Mouse (Mus musculus) regulatory T cell (primary cell): ENCODE results near the gene Slc26a6.

Source experiments
- in situ Hi-C: fragments of 300-600 bp; cut with MboI, MseI; formaldehyde crosslinking; loops from one replicate; pipeline ENCODE4 v1.15.1; 2025; ENCODE audit warnings: high pct_unique_total_duplicates

Gene Slc26a6

DNA sequence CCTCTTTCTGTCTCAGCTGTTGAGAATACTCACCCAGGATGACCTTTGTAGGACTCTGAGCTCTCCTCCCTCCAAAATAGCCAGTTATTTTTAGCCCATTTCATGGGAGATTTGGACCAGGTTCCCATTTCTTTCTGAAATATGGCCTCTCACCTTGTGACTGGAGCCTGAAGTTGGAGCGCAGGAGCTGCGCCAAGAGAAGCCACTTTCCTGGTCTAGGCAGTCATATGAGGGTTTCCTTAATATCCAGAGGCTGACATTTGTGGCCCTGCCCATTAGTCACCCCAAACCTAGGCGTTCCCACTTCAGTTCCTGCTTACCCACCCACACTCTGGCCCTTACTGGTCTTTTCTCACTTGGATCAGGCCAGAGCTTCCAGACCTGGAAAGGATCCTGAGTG, at the start of gene Slc26a6:
TSS of gene Slc26a6 (plus strand) at position 308 of the 400 bp plus-strand sequence.
- in situ Hi-C loops, result loop anchor here (10.0 kb wide), 1 partner anchor 242 kb away; the partner anchor contains the start of gene Plxnb1

- in situ Hi-C loops, result no loop called here
Measured at GRCm38 (mm10) chr9:108805768-108806167, 47.3 kb upstream of the Slc26a6 start.

DNA sequence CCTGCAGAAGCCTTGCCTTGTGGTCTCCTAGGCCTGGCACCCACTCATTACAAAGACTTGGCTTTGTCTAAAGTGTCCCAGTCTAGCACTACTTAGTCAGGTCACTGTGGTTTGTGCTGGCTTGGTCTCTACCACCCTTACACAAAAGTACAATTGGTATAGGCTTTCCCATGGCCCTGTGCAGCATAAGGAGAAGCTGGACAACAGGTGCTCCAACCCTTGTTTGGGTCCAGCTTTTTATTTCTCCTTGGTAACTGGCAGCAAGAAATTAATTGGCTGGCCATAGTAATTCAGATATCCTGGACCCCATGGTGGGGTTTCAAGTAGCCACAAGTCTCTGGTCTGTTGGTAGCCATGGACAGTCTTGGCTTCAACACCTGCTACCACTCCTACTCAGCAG, 46.7 kb upstream of the Slc26a6 start:
- in situ Hi-C loops, result no loop called here

DNA sequence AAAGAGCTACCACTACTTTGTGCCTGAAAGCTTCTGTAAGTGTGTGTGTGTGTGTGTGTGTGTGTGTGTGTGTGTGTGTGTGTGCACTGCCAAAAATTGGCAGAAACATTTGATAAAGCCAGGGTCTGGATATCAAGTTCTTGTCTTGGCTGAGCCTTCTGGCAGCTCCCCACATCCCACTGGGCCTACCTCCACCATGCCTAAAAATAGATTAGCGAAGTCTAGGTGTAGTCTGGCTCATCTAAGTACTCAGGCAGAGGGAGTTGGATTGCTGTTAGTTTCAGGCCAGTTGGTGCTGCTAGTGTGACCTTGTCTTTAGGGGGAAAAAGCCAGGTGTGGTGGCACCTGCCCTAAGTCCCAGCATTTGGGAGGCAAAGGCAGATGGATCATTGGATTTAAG, 46.3 kb upstream of the Slc26a6 start:
- in situ Hi-C loops, result no loop called here

DNA sequence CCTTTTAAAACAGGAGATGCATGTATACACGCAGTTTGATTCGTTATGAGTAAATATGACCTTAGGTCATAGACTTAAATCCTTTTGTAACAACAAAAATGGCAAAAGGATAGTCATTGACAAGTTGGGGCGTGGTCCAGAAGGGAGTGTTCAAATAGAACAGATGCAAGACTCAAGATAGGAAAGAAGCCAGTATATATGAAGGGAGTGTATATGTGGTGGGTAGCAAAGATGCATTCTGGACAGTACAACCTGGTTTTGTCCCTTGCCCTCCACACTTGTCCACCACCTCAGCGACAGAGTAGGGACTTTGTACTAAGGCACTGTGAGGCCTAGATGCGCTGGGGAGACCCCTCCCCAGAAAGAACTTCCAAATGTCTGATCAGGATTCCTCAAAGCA, 45.4 kb upstream of the Slc26a6 start:
- in situ Hi-C loops, result no loop called here

GRCm38 (mm10) chr9:108808163-108808665, 44.9 kb upstream of the Slc26a6 start, which contains the start of gene Nckipsd:
Gene Nckipsd (plus strand): TSS chr9:108808368.
- in situ Hi-C loops, result no loop called here

DNA sequence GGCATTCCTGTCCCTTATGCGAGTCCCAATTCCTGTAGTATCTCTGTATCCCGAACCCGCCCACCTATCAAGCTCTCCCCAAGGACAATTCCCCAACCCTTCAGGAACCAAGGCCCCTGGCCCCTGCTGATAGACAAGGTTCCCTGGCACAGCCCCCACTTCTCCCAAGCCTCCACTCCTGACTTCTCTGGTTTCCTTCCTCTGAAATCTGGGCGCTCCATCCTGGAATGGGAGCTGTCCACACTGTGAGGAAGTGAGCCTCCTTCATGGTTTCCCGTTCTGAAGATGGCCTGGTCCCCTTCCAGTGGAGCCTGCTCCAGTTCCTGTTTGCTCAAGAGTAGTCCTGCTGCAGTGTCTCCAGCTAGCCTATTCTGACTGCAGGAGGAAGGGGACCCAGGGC, 43.9 kb upstream of the Slc26a6 start:
- in situ Hi-C loops, result no loop called here

DNA sequence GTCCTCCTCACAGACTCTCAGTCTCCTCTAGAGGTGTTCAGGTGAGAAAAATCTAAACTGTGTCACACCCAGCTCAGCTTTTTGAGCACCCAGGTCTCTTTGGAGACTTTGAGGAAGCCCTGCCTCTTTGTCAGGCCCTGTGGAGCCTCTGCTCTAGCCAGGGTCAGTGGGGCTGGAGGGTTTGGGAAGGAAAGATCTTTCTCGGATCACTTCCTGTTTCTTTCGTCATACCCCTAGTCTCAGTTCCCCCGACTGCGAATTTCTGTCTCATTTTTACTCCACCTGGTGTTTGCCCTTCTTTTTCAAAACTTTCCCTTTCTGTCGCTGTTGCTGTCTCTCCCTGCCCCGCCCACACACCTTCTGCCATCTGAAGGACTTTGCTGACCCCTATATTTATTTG, 43.4 kb upstream of the Slc26a6 start:
- in situ Hi-C loops, result no loop called here

DNA sequence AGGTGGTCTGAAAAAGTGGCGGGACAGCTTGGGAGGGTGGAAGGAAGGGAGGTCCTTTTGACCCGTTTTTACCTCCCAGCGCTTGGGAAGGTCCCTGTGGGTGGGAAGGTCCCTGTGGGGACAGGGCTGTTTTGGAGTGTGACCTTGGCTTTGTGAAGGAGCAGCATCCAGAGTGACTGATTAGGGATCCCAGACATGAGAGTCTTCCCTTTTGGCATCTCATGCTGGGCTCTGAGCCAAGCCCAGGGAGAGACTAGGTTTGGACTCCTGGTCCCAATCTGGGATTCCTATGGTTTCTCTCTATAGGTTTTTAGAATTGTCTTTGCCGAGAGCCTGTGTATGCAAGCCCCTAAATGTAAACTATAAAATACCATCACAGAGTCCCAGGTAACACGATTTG, 42.6 kb upstream of the Slc26a6 start:
- in situ Hi-C loops, result no loop called here

- in situ Hi-C loops, result no loop called here
Measured at GRCm38 (mm10) chr9:108815557-108815956, 37.5 kb upstream of the Slc26a6 start.

DNA sequence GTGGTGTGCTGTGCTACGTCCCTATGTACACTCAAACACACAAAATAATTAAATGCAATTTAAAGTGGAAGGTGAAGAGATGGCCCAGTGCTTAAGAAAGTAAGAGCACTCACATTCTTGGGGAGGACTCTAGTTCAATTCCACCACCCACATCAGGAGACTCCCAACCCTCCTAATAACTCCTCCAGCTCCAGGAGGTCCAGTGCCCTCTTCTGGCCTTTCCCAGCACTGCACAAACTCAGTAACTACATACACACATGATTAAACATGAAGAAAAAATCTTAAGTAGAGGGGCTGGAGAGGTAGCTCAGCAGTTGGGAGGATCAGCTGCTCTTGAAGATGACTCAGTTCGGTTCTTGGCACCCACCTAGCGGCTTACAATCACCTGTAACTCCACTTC, 33.6 kb upstream of the Slc26a6 start:
- in situ Hi-C loops, result no loop called here

- in situ Hi-C loops, result no loop called here
Measured at GRCm38 (mm10) chr9:108820077-108820476, 33.0 kb upstream of the Slc26a6 start.

GRCm38 (mm10) chr9:108824144-108824685, 28.9 kb upstream of the Slc26a6 start:
- in situ Hi-C loops, result no loop called here

DNA sequence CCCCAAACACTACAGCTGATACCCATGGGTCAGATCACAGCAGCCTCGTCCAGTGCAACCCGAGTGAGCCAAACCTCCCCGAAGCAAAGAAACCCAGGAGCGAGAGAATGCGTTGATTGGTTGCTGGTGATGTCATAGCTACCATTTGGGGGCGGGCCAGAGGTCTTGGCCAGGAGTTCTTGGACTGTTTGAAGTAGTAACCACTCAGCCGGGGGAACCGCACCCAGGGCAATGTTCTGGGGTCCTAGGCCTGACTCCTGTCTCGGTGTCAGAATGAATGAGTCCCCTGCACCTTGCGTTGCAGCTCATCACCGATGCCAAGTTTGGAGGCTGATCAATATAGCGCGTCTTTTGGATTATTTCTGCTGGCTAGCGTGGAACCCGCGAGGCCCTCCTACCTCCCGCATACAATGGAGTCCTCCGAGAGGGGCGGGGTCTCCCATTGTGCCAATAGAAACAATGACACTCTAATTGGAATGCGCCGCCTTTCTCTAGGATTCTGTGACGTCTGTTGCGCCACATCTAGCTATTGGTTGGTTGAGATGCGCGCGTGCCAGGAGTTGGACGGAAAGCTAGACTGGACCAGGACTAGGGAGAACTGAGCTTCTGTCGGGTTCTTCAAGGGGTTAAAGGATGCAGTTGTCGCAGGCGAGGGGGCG, 28.2 kb upstream of the Slc26a6 start:
- in situ Hi-C loops, result no loop called here

GRCm38 (mm10) chr9:108825820-108826699, 27.0 kb upstream of the Slc26a6 start, which contains the start of gene Celsr3:
Gene Celsr3 (plus strand): TSS chr9:108826320.
- in situ Hi-C loops, result no loop called here

- in situ Hi-C loops, result no loop called here
Measured at GRCm38 (mm10) chr9:108826700-108827340, 26.3 kb upstream of the Slc26a6 start.

GRCm38 (mm10) chr9:108827454-108827853, 25.6 kb upstream of the Slc26a6 start:
- in situ Hi-C loops, result no loop called here

GRCm38 (mm10) chr9:108827906-108828305, 25.2 kb upstream of the Slc26a6 start:
- in situ Hi-C loops, result no loop called here

DNA sequence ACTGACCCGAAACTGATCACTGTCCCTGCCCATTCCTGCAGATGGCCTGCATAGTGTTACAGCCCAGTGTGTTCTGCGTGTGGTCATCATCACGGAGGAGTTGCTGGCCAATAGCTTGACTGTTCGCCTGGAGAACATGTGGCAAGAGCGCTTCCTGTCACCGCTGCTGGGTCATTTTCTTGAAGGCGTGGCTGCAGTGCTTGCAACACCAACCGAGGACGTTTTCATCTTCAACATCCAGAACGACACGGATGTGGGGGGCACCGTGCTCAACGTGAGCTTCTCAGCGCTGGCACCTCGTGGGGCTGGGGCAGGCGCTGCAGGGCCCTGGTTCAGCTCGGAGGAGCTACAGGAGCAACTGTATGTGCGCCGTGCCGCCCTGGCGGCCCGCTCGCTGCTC, 21.4 kb upstream of the Slc26a6 start:
- in situ Hi-C loops, result no loop called here

DNA sequence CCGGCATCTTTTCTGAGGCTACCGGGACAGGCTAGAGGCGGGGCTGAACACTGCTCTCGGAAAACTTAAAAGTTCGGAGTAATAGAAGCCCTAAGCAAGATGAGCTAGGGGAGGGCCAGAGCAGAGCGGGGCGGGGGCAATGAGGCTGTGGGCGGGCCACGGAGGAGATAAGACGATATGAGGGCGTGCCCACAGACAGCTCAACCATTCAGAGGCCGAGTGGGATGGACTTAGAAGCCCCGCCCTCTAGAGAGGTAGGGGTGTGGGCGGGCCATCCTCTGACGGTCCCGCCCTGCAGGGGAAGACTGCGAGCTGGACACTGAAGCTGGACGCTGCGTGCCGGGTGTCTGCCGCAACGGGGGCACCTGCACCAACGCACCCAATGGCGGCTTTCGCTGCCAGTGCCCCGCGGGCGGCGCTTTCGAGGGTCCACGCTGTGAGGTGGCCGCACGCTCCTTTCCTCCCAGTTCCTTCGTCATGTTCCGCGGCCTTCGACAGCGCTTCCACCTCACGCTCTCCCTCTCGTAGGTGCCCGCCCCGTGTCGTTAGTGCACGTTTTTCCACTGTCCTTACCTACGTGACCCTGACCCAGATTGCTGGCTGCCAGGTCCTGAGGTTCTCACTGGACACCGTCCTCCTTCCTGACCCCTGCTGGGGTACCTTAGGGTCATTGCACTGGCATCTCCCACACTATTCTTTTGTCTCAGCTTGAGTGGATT, 20.5 kb upstream of the Slc26a6 start:
- in situ Hi-C loops, result no loop called here

DNA sequence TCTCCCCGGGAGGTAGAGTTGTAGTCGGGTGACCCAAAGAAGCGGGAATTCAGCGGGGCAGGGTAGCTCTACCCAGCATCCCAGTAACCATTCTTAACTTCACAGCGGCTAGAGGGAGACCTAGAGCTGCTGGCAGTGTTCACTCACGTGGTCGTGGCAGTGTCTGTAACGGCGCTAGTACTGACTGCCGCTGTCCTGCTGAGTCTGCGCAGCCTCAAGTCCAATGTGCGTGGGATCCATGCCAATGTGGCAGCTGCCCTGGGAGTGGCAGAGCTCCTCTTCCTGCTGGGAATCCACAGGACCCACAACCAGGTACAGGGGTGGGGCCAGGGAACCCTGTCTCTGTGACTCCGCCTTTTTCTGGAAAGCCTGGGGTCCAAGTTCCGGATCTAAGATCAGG, 10.1 kb upstream of the Slc26a6 start:
- in situ Hi-C loops, result loop anchor here (10.0 kb wide), 2 partner anchors 382 to 1012 kb away; no protein-coding TSS in a partner anchor
